Mouse (Mus musculus) urinary bladder, postnatal 25 days (tissue): ENCODE measurements around the gene Ptpn4.
A peak's percentile ranks its signal among the peaks of the same experiment; 100 is the strongest.

Experiments used
- DNase-seq: peaks from one replicate; pipeline ENCODE4 v3.0.0; 2022; ENCODE audit warnings: low spot score

Gene Ptpn4

GRCm38 (mm10) chr1:119805984-119806383 is 31.4 kb downstream of the Ptpn4 start:
- no peak for DNase-seq

- DNase-seq = no peak
Observed at GRCm38 (mm10) chr1:119804586-119804985, 32.8 kb downstream of the Ptpn4 start.

- DNase-seq = no peak
Observed at GRCm38 (mm10) chr1:119795174-119795573, 42.2 kb downstream of the Ptpn4 start.

- DNase-seq = no peak
Observed at GRCm38 (mm10) chr1:119794342-119794741, 43.1 kb downstream of the Ptpn4 start.

- DNase-seq = no peak
Observed at GRCm38 (mm10) chr1:119790616-119791015, 46.8 kb downstream of the Ptpn4 start.

GRCm38 (mm10) chr1:119775915-119776314 is 61.5 kb downstream of the Ptpn4 start:
- no peak for DNase-seq

GRCm38 (mm10) chr1:119735692-119736091 is 101.7 kb downstream of the Ptpn4 start:
- DNase-seq = no peak

GRCm38 (mm10) chr1:119734801-119735200 is 102.6 kb downstream of the Ptpn4 start:
- no peak for DNase-seq

GRCm38 (mm10) chr1:119731166-119731565 is 106.2 kb downstream of the Ptpn4 start:
- no peak for DNase-seq

- DNase-seq = no peak
Observed at GRCm38 (mm10) chr1:119713017-119713416, 124.4 kb downstream of the Ptpn4 start.

- DNase-seq = no peak
Observed at GRCm38 (mm10) chr1:119706471-119707217, 130.8 kb downstream of the Ptpn4 start.

- DNase-seq = no peak
Observed at GRCm38 (mm10) chr1:119696860-119697259, 140.6 kb downstream of the Ptpn4 start.

GRCm38 (mm10) chr1:119685773-119686558 is 151.4 kb downstream of the Ptpn4 start:
- no peak for DNase-seq

- DNase-seq = no peak
Observed at GRCm38 (mm10) chr1:119681663-119682213, 155.7 kb downstream of the Ptpn4 start.

GRCm38 (mm10) chr1:119674984-119675383 is 162.4 kb downstream of the Ptpn4 start:
- peak; percentile 17 for DNase-seq

- DNase-seq = no peak
Observed at GRCm38 (mm10) chr1:119666904-119667303, 170.5 kb downstream of the Ptpn4 start.

GRCm38 (mm10) chr1:119654307-119654706 is 183.1 kb downstream of the Ptpn4 start:
- DNase-seq = no peak

- no peak for DNase-seq
Observed at GRCm38 (mm10) chr1:119650386-119650785, 187.0 kb downstream of the Ptpn4 start.

GRCm38 (mm10) chr1:119649627-119650026 is 187.8 kb downstream of the Ptpn4 start:
- DNase-seq = no peak

- peak; percentile 81 for DNase-seq
Observed at GRCm38 (mm10) chr1:119648205-119649111, 189.0 kb downstream of the Ptpn4 start, which contains the start of gene Epb41l5. Gene Epb41l5 (minus strand): TSS chr1:119649000.

- no peak for DNase-seq
Observed at GRCm38 (mm10) chr1:119646356-119646755, 191.1 kb downstream of the Ptpn4 start.

GRCm38 (mm10) chr1:119642367-119642766 is 195.0 kb downstream of the Ptpn4 start:
- DNase-seq = no peak
